Mouse (Mus musculus) neural tube, embryonic 14.5 days (tissue): ENCODE data around the gene C2cd5. TPM values are rescaled to one million over a fixed set of nuclear protein-coding genes. Genes with fewer than 3 reads are reported as not detected.

Experiments used
- ATAC-seq: fragments of 200-750 bp; cut with Nextera tagmentation; 2 replicates; pipeline ENCODE4 v1.8.0; 2017; ENCODE audit warnings: low read depth, mild to moderate bottlenecking, moderate TSS enrichment, moderate library complexity
- H3K27ac ChIP-seq: fragments of 300-500 bp; sonication (generic); 2 replicates; pipeline ENCODE4 v1.5.1; 2014; ENCODE audit warnings: low read depth, mild to moderate bottlenecking, control low read depth, low read length, moderate library complexity, mixed read lengths
- H3K27me3 ChIP-seq: fragments of 300-500 bp; sonication (generic); 2 replicates; pipeline ENCODE4 v1.6.1; 2014; ENCODE audit warnings: low read length; ENCODE audit not compliant: control insufficient read depth, insufficient read depth
- H3K36me3 ChIP-seq: fragments of 300-500 bp; sonication (generic); 2 replicates; pipeline ENCODE4 v1.6.1; 2014; ENCODE audit warnings: low read length, mixed read lengths; ENCODE audit not compliant: control insufficient read depth, insufficient read depth
- H3K4me1 ChIP-seq: fragments of 300-500 bp; sonication (generic); 2 replicates; pipeline ENCODE4 v1.6.1; 2014; ENCODE audit warnings: low read length; ENCODE audit not compliant: control insufficient read depth, insufficient read depth
- H3K4me2 ChIP-seq: fragments of 300-500 bp; sonication (generic); 2 replicates; pipeline ENCODE4 v1.6.1; 2014; ENCODE audit warnings: mild to moderate bottlenecking, low read depth, low read length, control low read depth
- H3K4me3 ChIP-seq: fragments of 300-500 bp; sonication (generic); 2 replicates; pipeline ENCODE4 v1.5.1; 2014; ENCODE audit warnings: low read depth, low read length, control low read depth, mixed read lengths
- H3K9ac ChIP-seq: fragments of 300-500 bp; sonication (generic); replicated peaks from 2 replicates; pipeline ENCODE4 v1.6.1; 2014; ENCODE audit warnings: low read depth, mild to moderate bottlenecking, control low read depth, low read length, mixed read lengths
- H3K9me3 ChIP-seq: fragments of 300-500 bp; sonication (generic); 2 replicates; pipeline ENCODE4 v1.6.1; 2016; ENCODE audit warnings: low read length; ENCODE audit not compliant: control insufficient read depth
- WGBS: fragments of 180-500 bp; shearing (Covaris S2); extraction: QIAGEN DNeasy Blood & Tissue Kit; methylation state at CpG from one replicate; pipeline ENCODE4 v1.1.7; 2014; 5-methylcytosine and 5-hydroxymethylcytosine counted together
- polyA plus RNA-seq: library from polyadenylated mRNA; unstranded; fragments of >200 nt; fragmentation: Nextera tagmentation; extraction: Ambion mirVana; gene quantifications from 2 replicates; pipeline ENCODE4 v1.2.1, GENCODE M21; 2014

The C2cd5 gene
- polyA plus RNA-seq, 1 experiment from 2014 or later = 60.7 TPM

GRCm38 (mm10) chr6:142962881-142963280 is 137.1 kb downstream of the C2cd5 start:
- whole genome bisulfite sequencing = 75% methylated on average over 14 of the region's 14 CpGs
- ATAC-seq = no peak
- Histone ChIP-seq H3K4me2 (peak overlapping the region; percentile 74), H3K9ac (peak overlapping the region; percentile 84), H3K4me1 (peaks cover 18% of the 10 kb centered on the region), H3K27me3 (no peaks in the 10 kb centered on the region), H3K36me3 (no peaks in the 10 kb centered on the region), H3K9me3 (no peaks in the 10 kb centered on the region), H3K4me3 (peak overlapping the region; percentile 70), H3K27ac (peak overlapping the region; percentile 98; the same call in 1 of the 2 replicates)

DNA sequence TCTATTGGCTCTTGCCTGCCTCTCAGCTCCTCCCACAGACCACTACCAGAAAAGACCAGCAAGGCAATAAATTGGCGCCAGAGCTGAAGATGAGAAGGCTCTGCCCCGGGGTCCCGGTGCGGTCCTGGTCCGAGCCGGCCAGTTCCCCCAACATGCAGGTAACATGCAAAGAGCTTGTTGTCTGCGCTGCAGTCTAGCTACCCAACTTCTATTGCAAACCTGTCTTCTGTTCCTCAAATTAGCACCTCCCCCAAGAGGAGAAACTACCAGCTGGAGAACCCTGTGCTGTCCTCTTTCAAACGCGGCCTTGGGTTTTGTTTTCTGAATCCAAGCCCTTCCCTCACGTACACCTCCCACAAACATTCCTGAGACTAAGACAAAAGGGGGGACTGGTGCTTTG is 137.5 kb downstream of the C2cd5 start:
- WGBS = 38% methylated on average over 10 of the region's 10 CpGs
- peak overlapping the region; percentile 70 for H3K4me3 ChIP-seq
- H3K4me1 ChIP-seq = peaks cover 18% of the 10 kb centered on the region
- H3K9ac ChIP-seq = peak overlapping the region; percentile 84
- H3K27ac ChIP-seq = no peak overlapping the region
- peak overlapping the region; percentile 74 for H3K4me2 ChIP-seq
- H3K27me3 ChIP-seq = no peaks in the 10 kb centered on the region
- no peaks in the 10 kb centered on the region for H3K36me3 ChIP-seq
- no peaks in the 10 kb centered on the region for H3K9me3 ChIP-seq
- no peak for ATAC-seq

GRCm38 (mm10) chr6:142961721-142962455 is 138.1 kb downstream of the C2cd5 start:
- Histone ChIP-seq H3K27me3 (no peaks in the 10 kb centered on the region), H3K9ac (no peak overlapping the region), H3K4me2 (peak overlapping the region; percentile 74), H3K4me3 (peak overlapping the region; percentile 70), H3K27ac (no peak overlapping the region), H3K36me3 (no peaks in the 10 kb centered on the region), H3K4me1 (peaks cover 18% of the 10 kb centered on the region), H3K9me3 (no peaks in the 10 kb centered on the region)
- 62% methylated on average over 9 of the region's 9 CpGs for WGBS
- no peak for ATAC-seq

Other genes with a start within 250 kb of the C2cd5 start
- gene St8sia1, start 135.7 kb downstream of the C2cd5 start, polyA plus RNA-seq = 8.2 and 9.5 TPM in 2 replicates
- gene Etnk1, start 67.1 kb upstream of the C2cd5 start, polyA plus RNA-seq = 64.1 and 70.7 TPM in 2 replicates